Mouse (Mus musculus) frontal cortex, adult 2 months (tissue): ENCODE data around the gene Cox17. TPM values are rescaled to one million over a fixed set of nuclear protein-coding genes. Genes with fewer than 3 reads are reported as not detected.
A peak's percentile ranks its signal among the peaks of the same experiment; 100 is the strongest.

ENCODE experiments used
- DNase-seq, 2 experiments: peaks; one replicate each; pipeline ENCODE4 v3.0.0; 2022; ENCODE audit warnings: low spot score in 1 of 2; ENCODE audit errors: extremely low spot score in 1 of 2
- polyA plus RNA-seq: library from polyadenylated mRNA; depleted of rRNA; stranded (reverse); fragments of >200 nt; gene quantifications from 2 replicates; pipeline ENCODE4 v1.2.3, GENCODE M21; 2012

Cox17 gene
- polyA plus RNA-seq, 1 experiment = 278 TPM

DNA sequence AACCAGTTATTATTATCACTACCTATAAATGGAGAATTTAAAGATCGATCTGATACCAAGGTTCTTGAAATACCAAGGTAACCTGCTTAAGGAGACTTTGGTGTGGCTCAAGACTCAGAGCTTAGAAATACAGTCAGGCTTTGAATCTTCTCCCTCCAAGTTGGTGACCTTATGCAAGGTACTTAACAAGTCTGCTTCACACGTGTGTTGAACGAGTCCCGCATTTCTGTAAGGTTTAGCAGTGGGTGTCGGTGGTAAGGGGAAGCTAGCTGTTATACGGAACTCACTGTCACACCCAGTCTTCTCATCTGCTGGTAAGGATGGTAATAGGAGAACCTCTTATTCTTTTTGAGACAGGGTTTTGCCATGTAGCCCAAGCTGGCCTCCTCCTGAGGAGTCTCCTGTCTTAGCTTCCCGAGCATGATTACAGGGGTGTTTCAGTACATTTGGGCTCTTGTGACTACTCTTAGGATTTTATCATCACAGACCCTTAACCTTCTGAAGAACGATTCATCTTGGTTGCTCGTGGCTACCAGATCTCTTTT is 1.5 kb downstream of the Cox17 start:
- DNase-seq = no peak

GRCm38 (mm10) chr16:38349881-38350280 is 3.1 kb downstream of the Cox17 start:
- no peak for DNase-seq

- DNase-seq = no peak
Measured at GRCm38 (mm10) chr16:38350361-38350855, 3.6 kb downstream of the Cox17 start.

- no peak for DNase-seq
Measured at GRCm38 (mm10) chr16:38350939-38351338, 4.1 kb downstream of the Cox17 start.

DNA sequence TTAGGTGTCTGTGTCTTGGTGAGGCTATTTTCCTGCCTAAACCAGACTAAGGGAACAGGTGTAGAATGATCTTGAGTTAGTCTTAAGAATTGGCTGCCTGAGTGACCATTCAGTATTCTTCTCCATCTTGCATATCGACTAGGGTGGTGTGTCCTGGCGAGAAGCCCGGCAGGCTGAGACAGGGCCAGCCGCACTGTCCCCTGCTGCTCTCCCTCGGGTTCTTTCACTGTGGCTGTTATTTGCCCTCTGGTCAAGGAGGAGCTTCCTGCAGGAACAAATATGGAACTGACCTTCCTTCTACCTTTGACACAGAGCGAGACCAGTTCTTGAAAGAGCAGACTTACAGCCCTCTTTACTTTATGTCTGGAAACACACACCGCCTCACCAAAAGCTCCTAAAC is 5.2 kb downstream of the Cox17 start:
- no peak for DNase-seq

DNA sequence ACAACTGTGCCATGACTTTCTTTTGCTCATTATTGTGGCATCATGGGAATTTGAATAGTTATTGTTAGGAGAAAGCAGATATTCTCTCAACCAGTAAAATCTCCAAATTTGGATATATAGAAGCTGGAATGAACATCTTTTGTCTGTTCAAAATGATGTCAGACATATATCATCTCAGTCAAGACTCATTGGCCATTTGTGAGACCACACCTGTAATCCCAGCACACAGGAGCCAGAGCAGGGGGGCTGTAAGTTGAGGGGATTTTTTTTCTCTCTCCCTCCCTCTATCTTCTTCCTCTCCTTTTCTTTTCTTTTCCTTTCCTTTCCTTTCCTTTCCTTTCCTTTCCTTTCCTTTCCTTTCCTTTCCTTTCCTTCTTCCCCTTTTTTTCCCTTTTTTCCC is 6.1 kb downstream of the Cox17 start:
- no peak for DNase-seq

- no peak for DNase-seq
Measured at GRCm38 (mm10) chr16:38353642-38354041, 6.9 kb downstream of the Cox17 start.

DNA sequence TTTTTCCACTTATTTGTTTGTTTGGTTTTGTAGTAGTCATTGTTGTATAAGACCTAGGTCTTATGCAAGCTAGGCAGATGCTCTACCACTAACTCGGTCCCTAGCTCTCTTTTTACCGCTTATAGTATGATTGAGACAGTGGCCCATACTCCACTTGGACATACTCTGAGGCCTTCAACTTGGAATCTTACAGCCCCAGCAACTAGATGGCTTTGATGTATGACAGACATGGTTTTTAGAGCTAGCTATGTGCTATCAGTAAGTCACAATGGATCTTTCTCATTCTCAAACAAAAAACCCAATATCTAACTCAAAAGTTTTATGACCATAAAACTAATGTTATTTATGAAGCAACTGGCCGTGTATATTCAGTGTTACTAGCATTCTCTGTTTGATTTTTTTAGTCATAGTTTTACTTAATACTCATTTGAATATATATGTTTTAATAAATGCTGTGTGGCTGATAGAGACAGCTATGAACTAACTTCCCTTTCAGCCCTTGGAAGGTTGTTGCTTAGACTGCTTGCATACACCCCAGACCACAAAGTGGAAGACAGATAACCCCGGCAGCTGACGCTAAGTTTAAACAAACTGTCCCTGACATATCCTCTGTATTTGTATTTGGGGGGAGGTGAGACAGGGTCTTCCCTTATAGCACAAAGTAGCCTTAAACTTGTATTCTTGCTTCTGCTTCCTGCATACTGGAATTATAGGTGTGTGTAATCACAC is 7.6 kb downstream of the Cox17 start:
- DNase-seq = no peak

GRCm38 (mm10) chr16:38358256-38358812 is 11.5 kb downstream of the Cox17 start:
- DNase-seq = no peak

DNA sequence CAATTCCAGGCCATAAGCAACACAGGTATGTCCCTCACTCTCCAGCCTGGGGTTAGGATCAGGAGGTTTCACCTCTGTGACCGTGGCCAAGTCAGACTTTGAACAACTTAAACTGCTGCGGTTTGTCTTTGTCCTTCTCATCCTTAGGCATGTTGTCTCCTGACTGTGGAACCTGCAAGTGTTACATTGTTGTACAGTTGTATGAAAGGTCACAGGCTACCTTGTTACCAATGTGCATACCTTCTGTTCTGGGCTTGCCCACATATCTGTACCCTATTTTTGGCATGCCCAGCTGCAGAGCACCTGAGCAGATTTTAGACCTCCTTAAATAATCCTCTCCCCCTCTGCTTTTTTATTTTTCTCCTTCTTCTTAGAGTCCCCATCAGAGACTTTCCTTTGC is 12.4 kb downstream of the Cox17 start:
- DNase-seq = no peak

GRCm38 (mm10) chr16:38359857-38360256 is 13.1 kb downstream of the Cox17 start:
- no peak for DNase-seq

DNA sequence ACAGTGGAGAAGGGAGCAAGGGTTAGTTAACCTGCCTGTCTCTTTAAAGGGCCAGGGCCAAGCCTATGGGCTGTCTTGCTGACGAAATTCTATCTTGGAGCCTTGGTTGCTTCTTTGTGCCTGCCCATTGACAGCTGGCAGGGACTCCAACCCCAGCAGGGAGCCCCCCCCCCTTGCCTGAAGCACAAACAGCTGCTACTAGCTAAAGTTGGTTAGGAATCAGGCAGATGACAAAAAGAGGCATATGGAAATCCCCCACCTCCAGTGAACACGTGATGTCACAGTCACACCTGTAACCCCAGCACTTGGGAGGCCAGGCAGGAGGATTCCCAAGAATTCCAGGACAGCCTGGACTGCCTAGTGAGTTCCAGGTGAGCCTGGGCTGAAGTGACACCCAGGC is 13.5 kb downstream of the Cox17 start:
- DNase-seq = no peak

- no peak for DNase-seq
Measured at GRCm38 (mm10) chr16:38361933-38362332, 15.1 kb downstream of the Cox17 start, which contains the start of gene Popdc2. Gene Popdc2 (plus strand): TSS chr16:38362209.

DNA sequence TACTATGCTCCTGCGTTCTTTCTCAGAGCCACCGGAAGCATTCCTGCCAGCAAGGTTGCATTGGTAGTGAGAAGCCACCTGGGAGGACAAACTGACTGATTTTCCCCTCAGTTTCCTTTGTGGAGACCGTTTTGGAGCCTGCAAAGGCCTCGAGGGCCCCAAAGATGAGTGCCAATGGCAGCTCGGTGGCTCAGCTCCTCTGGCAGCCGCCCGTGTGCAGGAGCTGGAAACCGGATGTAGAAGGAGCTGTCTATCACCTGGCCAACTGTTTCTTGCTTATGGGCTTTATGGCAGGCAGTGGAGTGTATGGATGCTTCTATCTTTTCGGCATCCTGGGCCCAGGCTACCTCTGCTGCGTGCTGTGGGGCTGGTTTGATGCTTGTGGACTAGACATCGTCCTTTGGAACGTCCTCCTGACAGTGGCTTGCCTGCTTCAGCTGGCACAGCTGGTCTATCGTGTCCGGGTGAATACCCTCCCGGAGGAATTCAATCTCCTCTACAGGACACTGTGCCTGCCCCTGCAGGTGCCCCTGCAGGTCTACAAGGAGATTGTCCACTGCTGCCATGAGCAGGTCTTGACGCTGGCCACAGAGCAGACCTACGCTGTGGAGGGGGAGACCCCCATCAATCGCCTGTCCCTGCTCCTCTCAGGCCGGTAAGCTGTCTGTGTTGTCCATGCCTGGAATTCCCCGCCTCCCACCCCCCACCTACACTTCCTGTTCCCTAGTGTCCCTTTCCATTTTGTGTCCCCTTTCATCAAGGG is 15.9 kb downstream of the Cox17 start:
- no peak for DNase-seq

DNA sequence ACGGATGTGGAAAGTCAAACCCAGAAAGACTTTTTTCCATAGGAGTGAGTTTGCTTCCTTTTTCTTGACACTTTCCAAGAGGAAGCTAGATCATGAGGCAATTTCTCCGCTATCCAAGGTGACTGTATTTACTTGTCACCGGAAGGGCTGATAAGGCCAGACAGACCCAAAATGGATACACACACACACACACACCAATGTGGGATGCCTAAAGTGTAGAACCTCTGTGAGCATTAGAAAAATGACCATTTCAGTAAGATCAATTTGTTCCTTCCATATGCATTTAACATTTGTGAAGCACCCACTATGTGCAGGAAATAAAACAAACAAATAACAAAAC is 16.4 kb downstream of the Cox17 start:
- no peak for DNase-seq

DNA sequence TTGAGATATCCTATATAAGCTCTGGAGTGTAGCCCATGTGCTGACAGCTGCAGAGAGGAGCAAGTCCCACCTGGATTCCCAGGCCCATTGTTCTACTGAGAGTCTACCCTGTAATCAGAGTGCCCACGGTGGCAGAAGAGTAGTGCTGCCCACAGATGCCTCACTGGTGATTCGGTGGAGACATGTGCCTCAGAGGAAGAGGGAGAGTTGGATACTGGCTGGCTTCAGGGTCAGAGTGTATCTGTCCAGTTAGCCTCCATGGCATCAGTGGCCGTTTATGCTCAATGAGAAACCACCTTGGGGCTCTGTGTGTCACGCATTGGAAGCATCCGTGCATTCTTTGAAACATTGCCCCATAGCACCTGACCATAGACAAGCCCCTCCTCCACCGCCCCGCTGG is 16.9 kb downstream of the Cox17 start:
- DNase-seq = no peak

GRCm38 (mm10) chr16:38365390-38365789 is 18.6 kb downstream of the Cox17 start:
- DNase-seq = peak in 1 of 2 experiments; percentile 40

DNA sequence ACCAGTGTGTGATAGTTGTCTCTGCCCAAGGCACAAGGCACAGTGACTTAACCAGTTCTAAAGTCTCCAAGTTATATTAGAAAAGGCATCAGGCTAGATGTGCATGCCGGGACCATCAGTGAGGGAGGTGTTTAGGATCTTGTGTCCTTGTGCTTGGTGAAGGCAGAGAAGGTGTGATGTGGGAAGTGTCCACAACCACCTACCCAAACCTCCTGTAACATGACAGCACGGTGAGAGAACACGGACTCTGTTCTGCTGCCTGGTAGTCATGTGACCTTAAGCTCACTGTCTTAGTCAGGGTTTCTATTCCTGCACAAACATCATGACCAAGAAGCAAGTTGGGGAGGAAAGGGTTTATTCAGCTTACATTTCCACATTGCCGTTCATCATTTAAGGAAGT is 19.4 kb downstream of the Cox17 start:
- no peak for DNase-seq

- peak; percentile 86 to 93 for DNase-seq
Measured at GRCm38 (mm10) chr16:38368336-38368735, 21.5 kb downstream of the Cox17 start.

DNA sequence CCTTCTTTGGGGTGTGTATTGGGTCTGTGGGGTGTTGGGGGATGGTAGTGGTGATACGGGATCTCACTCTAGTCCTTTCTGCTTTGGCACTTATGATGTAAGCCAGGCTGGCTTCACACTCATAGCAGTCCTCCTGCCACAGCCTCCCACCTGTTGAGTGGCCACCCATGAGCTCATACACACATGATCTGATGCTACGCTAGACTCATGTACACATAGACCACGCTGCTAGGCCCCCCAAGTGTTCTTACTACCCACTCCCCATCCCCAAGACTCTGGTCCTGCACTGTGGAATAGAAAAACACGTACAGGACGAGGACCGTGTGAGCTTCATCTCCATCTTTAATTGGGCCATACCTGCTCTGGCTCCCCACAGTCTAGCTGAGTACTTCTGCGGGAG is 22.2 kb downstream of the Cox17 start:
- no peak for DNase-seq

DNA sequence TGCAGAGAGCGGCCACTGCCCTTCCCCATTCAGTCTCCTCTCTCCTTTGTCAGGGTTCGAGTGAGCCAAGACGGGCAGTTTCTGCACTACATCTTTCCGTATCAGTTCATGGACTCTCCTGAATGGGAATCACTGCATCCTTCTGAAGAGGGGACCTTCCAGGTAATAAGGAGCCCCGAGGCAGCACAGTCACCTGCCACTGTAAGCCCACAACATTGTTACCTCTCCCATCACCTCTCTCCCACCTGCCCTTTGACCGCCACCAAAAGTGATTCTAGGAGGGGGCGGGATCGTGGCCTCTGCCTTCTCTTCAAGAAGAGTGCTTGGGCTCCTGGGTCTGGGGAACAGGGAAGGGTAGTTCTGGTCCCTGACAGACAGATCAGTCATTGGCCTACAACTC is 22.6 kb downstream of the Cox17 start:
- DNase-seq = no peak
